Mouse (Mus musculus) neural tube, embryonic 14.5 days (tissue): ENCODE measurements around the gene Rhbdd3. TPM values are rescaled to one million over a fixed set of nuclear protein-coding genes. Genes with fewer than 3 reads are reported as not detected.
A peak's percentile ranks its signal among the peaks of the same experiment; 100 is the strongest.
"Not testable (repeated sequence)": the region's sequence is repeated elsewhere in the genome, so short reads cannot be mapped to it uniquely, and the experiment has no call there.

Experiments used
- ATAC-seq: fragments of 200-750 bp; cut with Nextera tagmentation; 2 replicates; pipeline ENCODE4 v1.8.0; 2017; ENCODE audit warnings: low read depth, mild to moderate bottlenecking, moderate TSS enrichment, moderate library complexity
- H3K27ac ChIP-seq: fragments of 300-500 bp; sonication (generic); 2 replicates; pipeline ENCODE4 v1.5.1; 2014; ENCODE audit warnings: low read depth, mild to moderate bottlenecking, control low read depth, low read length, moderate library complexity, mixed read lengths
- H3K27me3 ChIP-seq: fragments of 300-500 bp; sonication (generic); 2 replicates; pipeline ENCODE4 v1.6.1; 2014; ENCODE audit warnings: low read length; ENCODE audit not compliant: control insufficient read depth, insufficient read depth
- H3K36me3 ChIP-seq: fragments of 300-500 bp; sonication (generic); 2 replicates; pipeline ENCODE4 v1.6.1; 2014; ENCODE audit warnings: low read length, mixed read lengths; ENCODE audit not compliant: control insufficient read depth, insufficient read depth
- H3K4me1 ChIP-seq: fragments of 300-500 bp; sonication (generic); 2 replicates; pipeline ENCODE4 v1.6.1; 2014; ENCODE audit warnings: low read length; ENCODE audit not compliant: control insufficient read depth, insufficient read depth
- H3K4me2 ChIP-seq: fragments of 300-500 bp; sonication (generic); 2 replicates; pipeline ENCODE4 v1.6.1; 2014; ENCODE audit warnings: mild to moderate bottlenecking, low read depth, low read length, control low read depth
- H3K4me3 ChIP-seq: fragments of 300-500 bp; sonication (generic); 2 replicates; pipeline ENCODE4 v1.5.1; 2014; ENCODE audit warnings: low read depth, low read length, control low read depth, mixed read lengths
- H3K9ac ChIP-seq: fragments of 300-500 bp; sonication (generic); replicated peaks from 2 replicates; pipeline ENCODE4 v1.6.1; 2014; ENCODE audit warnings: low read depth, mild to moderate bottlenecking, control low read depth, low read length, mixed read lengths
- H3K9me3 ChIP-seq: fragments of 300-500 bp; sonication (generic); 2 replicates; pipeline ENCODE4 v1.6.1; 2016; ENCODE audit warnings: low read length; ENCODE audit not compliant: control insufficient read depth
- WGBS: fragments of 180-500 bp; shearing (Covaris S2); extraction: QIAGEN DNeasy Blood & Tissue Kit; methylation state at CpG from one replicate; pipeline ENCODE4 v1.1.7; 2014; 5-methylcytosine and 5-hydroxymethylcytosine counted together
- polyA plus RNA-seq: library from polyadenylated mRNA; unstranded; fragments of >200 nt; fragmentation: Nextera tagmentation; extraction: Ambion mirVana; gene quantifications from 2 replicates; pipeline ENCODE4 v1.2.1, GENCODE M21; 2014

The Rhbdd3 gene
- polyA plus RNA-seq, 1 experiment from 2014 or later = 34.4 TPM

GRCm38 (mm10) chr11:5063561-5064281 lies 35.0 kb upstream of the Rhbdd3 start:
- Histone ChIP-seq H3K4me1 (peaks cover 31% of the 10 kb centered on the region), H3K9me3 (no peaks in the 10 kb centered on the region), H3K36me3 (peaks cover 16% of the 10 kb centered on the region; the same call in 1 of the 2 replicates), H3K4me2 (peak overlapping the region; percentile 91), H3K4me3 (peak overlapping the region; percentile 68), H3K27me3 (peaks cover 42% of the 10 kb centered on the region), H3K9ac (no peak overlapping the region), H3K27ac (no peak overlapping the region)
- no peak for ATAC-seq
- 56% methylated on average over 31 of the region's 31 CpGs for whole genome bisulfite sequencing

- Histone ChIP-seq H3K4me2 (peak overlapping the region; percentile 91), H3K4me3 (peak overlapping the region; percentile 68), H3K27ac (no peak overlapping the region), H3K36me3 (peaks cover 24% of the 10 kb centered on the region), H3K4me1 (peaks cover 31% of the 10 kb centered on the region), H3K27me3 (peaks cover 38% of the 10 kb centered on the region), H3K9me3 (no peaks in the 10 kb centered on the region), H3K9ac (peak overlapping the region; percentile 62)
- WGBS = 12% methylated on average over 38 of the region's 38 CpGs
- ATAC-seq = peak; percentile 5; the same call in 1 of the 2 replicates
Measured at GRCm38 (mm10) chr11:5064282-5065055, 34.3 kb upstream of the Rhbdd3 start.

- Histone ChIP-seq H3K4me1 (peaks cover 31% of the 10 kb centered on the region), H3K4me3 (peak within 1 kb of the TSS; percentile 68), H3K9me3 (no peaks in the 10 kb centered on the region), H3K9ac (peak within 1 kb of the TSS; percentile 62), H3K27me3 (peaks cover 30% of the 10 kb centered on the region), H3K36me3 (peaks cover 28% of the 10 kb centered on the region), H3K27ac (0 out of 2 replicates have a peak within 1 kb of the TSS, but pooled peaks have one; percentile 44), H3K4me2 (peak within 1 kb of the TSS; percentile 91)
- peak; percentile 87 for ATAC-seq
- under 1% methylated on average over 50 of the region's 50 CpGs for WGBS
Measured at GRCm38 (mm10) chr11:5065056-5065821, 33.5 kb upstream of the Rhbdd3 start, which contains the start of gene Gas2l1. TSS of gene Gas2l1 (minus strand) at chr11:5065327.

GRCm38 (mm10) chr11:5067063-5067462 lies 31.7 kb upstream of the Rhbdd3 start:
- ATAC-seq = no peak
- Histone ChIP-seq H3K9ac (no peak overlapping the region), H3K27ac (no peak overlapping the region), H3K4me1 (peaks cover 19% of the 10 kb centered on the region), H3K4me2 (no peak overlapping the region), H3K36me3 (peaks cover 36% of the 10 kb centered on the region), H3K27me3 (peaks cover 15% of the 10 kb centered on the region), H3K4me3 (no peak overlapping the region), H3K9me3 (no peaks in the 10 kb centered on the region)

GRCm38 (mm10) chr11:5068126-5068971 lies 30.4 kb upstream of the Rhbdd3 start:
- Histone ChIP-seq H3K9ac (no peak overlapping the region), H3K4me3 (no peak overlapping the region), H3K9me3 (no peaks in the 10 kb centered on the region), H3K27me3 (peaks cover 2% of the 10 kb centered on the region; the same call in 1 of the 2 replicates), H3K27ac (no peak overlapping the region), H3K4me2 (no peak overlapping the region), H3K4me1 (peaks cover 11% of the 10 kb centered on the region), H3K36me3 (peaks cover 49% of the 10 kb centered on the region)
- 80% methylated on average over 9 of the region's 9 CpGs for WGBS
- no peak for ATAC-seq

GRCm38 (mm10) chr11:5074882-5075281 lies 23.8 kb upstream of the Rhbdd3 start:
- 75% methylated on average over 4 of the region's 4 CpGs for WGBS
- Histone ChIP-seq H3K36me3 (peaks cover 61% of the 10 kb centered on the region), H3K9me3 (no peaks in the 10 kb centered on the region), H3K4me2 (no peak overlapping the region), H3K4me1 (no peaks in the 10 kb centered on the region), H3K27me3 (no peaks in the 10 kb centered on the region), H3K27ac (no peak overlapping the region), H3K4me3 (no peak overlapping the region), H3K9ac (no peak overlapping the region)
- no peak for ATAC-seq

- Histone ChIP-seq H3K4me3 (no peak overlapping the region), H3K27me3 (no peaks in the 10 kb centered on the region), H3K9me3 (no peaks in the 10 kb centered on the region), H3K9ac (no peak overlapping the region), H3K27ac (no peak overlapping the region), H3K4me1 (no peaks in the 10 kb centered on the region), H3K36me3 (peaks cover 56% of the 10 kb centered on the region), H3K4me2 (no peak overlapping the region)
- no peak for ATAC-seq
Measured at GRCm38 (mm10) chr11:5075760-5076159, 23.0 kb upstream of the Rhbdd3 start.

GRCm38 (mm10) chr11:5076843-5077242 lies 21.9 kb upstream of the Rhbdd3 start:
- H3K4me1 ChIP-seq, H3K4me3 ChIP-seq, H3K4me2 ChIP-seq, H3K9me3 ChIP-seq, ATAC-seq, H3K27ac ChIP-seq, H3K9ac ChIP-seq, H3K27me3 ChIP-seq: not testable (repeated sequence)
- H3K36me3 ChIP-seq = peaks cover 48% of the 10 kb centered on the region
- 84% methylated on average over 4 of the region's 5 CpGs for WGBS
